Mouse (Mus musculus) pancreas, adult 10 weeks (tissue): ENCODE results near the gene Zfp947. TPM values are rescaled to one million over a fixed set of nuclear protein-coding genes. Genes with fewer than 3 reads are reported as not detected.

Experiments
- polyA plus RNA-seq: library from polyadenylated mRNA; stranded (reverse); fragments of 350-450 nt; fragmentation: Illumina TruSeq; extraction: RNeasy Lipid Tissue Mini Kit (QIAGEN cat#74804); gene quantifications from one replicate; pipeline ENCODE4 v1.2.3, GENCODE M21; 2015; ENCODE audit warnings: low read depth, low replicate concordance; ENCODE audit not compliant: insufficient read depth

Gene Zfp947
- 0.74 TPM for polyA plus RNA-seq

DNA sequence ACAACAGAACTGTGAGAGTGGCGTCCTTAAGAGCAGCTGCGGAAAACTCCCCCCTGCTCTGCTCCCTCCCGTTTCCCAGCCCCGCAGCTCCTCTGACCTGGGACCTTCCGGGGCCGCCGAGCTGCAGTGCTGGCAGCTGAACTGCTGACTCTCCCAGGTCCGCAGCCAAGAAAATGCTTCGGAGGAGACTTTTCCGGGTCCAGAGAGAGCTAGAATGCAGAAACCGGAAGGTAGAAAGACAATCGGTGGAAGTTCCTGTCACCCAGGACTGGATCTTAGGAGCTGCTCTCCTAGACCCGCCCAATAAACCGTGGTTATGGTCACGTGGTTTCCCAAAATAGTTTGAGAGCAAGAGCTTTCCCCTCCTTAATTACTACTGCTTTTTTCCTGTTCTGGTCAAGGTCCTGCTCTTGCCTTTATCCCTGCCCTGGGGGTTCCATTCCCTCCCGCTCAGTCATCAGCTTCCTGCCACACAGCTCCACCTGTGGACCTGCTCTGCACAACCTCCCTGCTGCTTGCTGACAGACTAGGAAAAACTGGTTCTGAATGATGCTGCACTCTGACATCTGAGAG is at the start of gene Zfp947:
Gene Zfp947, minus strand, starts transcription at position 469 of the 573 bp plus-strand sequence.

Other genes with a start within 250 kb of the Zfp947 start
- gene Zfp942, start 203.7 kb downstream of the Zfp947 start, polyA plus RNA-seq, result 1.8 TPM
- gene Zfp943, start 203.6 kb downstream of the Zfp947 start, polyA plus RNA-seq, result 3.8 TPM
- gene Zfp994, start 59.4 kb upstream of the Zfp947 start, polyA plus RNA-seq, result 1.3 TPM
- gene CT030661.1, start 148.6 kb upstream of the Zfp947 start, polyA plus RNA-seq, result 3.5 TPM
- gene Zfp944, start 195.2 kb upstream of the Zfp947 start, polyA plus RNA-seq, result 2.4 TPM
- 2.3 TPM for gene Zfp758, start 195.3 kb upstream of the Zfp947 start, polyA plus RNA-seq